Mouse (Mus musculus) liver, embryonic 14.5 days (tissue): ENCODE measurements around the gene Mecr. TPM values are rescaled to one million over a fixed set of nuclear protein-coding genes. Genes with fewer than 3 reads are reported as not detected.

Source experiments
- ATAC-seq: fragments of 200-750 bp; cut with Nextera tagmentation; 2 replicates; pipeline ENCODE4 v1.8.0; 2017; ENCODE audit warnings: moderate number of reproducible peaks, mild to moderate bottlenecking, moderate library complexity; ENCODE audit not compliant: insufficient read depth
- DNase-seq, 3 experiments: peaks; one replicate each; pipeline ENCODE4 v3.0.0-alpha.2; 2012 to 2013; ENCODE audit warnings: low read depth in 3 of 3, low spot score in 3 of 3
- H3K27ac ChIP-seq: fragments of 300-500 bp; sonication (generic); 2 replicates; pipeline ENCODE4 v1.5.1; 2014; ENCODE audit warnings: moderate library complexity, mild to moderate bottlenecking, control low read depth, inconsistent platforms
- H3K27me3 ChIP-seq: fragments of 300-500 bp; sonication (generic); 2 replicates; pipeline ENCODE4 v1.6.1; 2014; ENCODE audit warnings: mild to moderate bottlenecking, low read length, moderate library complexity; ENCODE audit not compliant: control insufficient read depth, insufficient read depth
- H3K36me3 ChIP-seq: fragments of 300-500 bp; sonication (generic); replicated peaks from 2 replicates; pipeline ENCODE4 v1.6.1; 2014; ENCODE audit warnings: low read depth; ENCODE audit not compliant: control insufficient read depth, insufficient read depth
- H3K4me1 ChIP-seq, 2 experiments: fragments of 200-500 bp in 1 of 2; fragments of 300-500 bp in 1 of 2; sonication (generic) in 1 of 2; replicated peaks; 2 replicates each; pipeline ENCODE4 v1.6.1; 2012 to 2014; ENCODE audit warnings: antibody characterized with exemption in 1 of 2, inconsistent platforms in 1 of 2, low read length in 1 of 2; ENCODE audit not compliant: control insufficient read depth in 2 of 2, insufficient read depth in 2 of 2
- H3K4me2 ChIP-seq: fragments of 300-500 bp; sonication (generic); 2 replicates; pipeline ENCODE4 v1.6.1; 2014; ENCODE audit warnings: low read depth, mild to moderate bottlenecking, control low read depth, moderate library complexity
- H3K4me3 ChIP-seq, 2 experiments: fragments of 200-500 bp in 1 of 2; fragments of 300-500 bp in 1 of 2; sonication (generic) in 1 of 2; 2 replicates each; pipeline ENCODE4 v1.5.1; 2012 to 2014; ENCODE audit warnings: low read depth in 2 of 2, low read length in 2 of 2, mild to moderate bottlenecking in 2 of 2, control low read depth in 1 of 2, inconsistent platforms in 1 of 2, moderate library complexity in 1 of 2; ENCODE audit not compliant: insufficient read depth in 1 of 2
- H3K9ac ChIP-seq: fragments of 300-500 bp; sonication (generic); replicated peaks from 2 replicates; pipeline ENCODE4 v1.6.1; 2014; ENCODE audit warnings: mild to moderate bottlenecking, control low read depth, moderate library complexity
- H3K9me3 ChIP-seq: fragments of 300-500 bp; sonication (generic); 2 replicates; pipeline ENCODE4 v1.6.1; 2016; ENCODE audit warnings: low read length, mixed read lengths; ENCODE audit not compliant: control insufficient read depth
- CTCF ChIP-seq: IDR thresholded peaks from 2 replicates; pipeline ENCODE4 v1.5.1; 2016; ENCODE audit warnings: antibody characterized with exemption, low read depth, control low read depth
- EP300 ChIP-seq: IDR thresholded peaks from 2 replicates; pipeline ENCODE4 v1.6.1; 2016; ENCODE audit warnings: antibody characterized with exemption, low read depth
- WGBS: fragments of 180-500 bp; shearing (Covaris S2); extraction: QIAGEN DNeasy Blood & Tissue Kit; methylation state at CpG from one replicate; pipeline ENCODE4 v1.1.7; 2014; ENCODE audit not compliant: insufficient replicate concordance; 5-methylcytosine and 5-hydroxymethylcytosine counted together
- polyA plus RNA-seq, 2 experiments: library from polyadenylated mRNA; depleted of rRNA in 1 of 2; stranded (reverse) in 1 of 2; unstranded in 1 of 2; fragments of >200 nt; fragmentation: Nextera tagmentation in 1 of 2; extraction: Ambion mirVana in 1 of 2; gene quantifications; 2 replicates each; pipeline versions ENCODE4 v1.2.1 to v1.2.3; 2012 to 2014

Mecr gene
- polyA plus RNA-seq, 2 experiments = 23.8 to 31.6 TPM

GRCm38 (mm10) chr4:131911521-131911920 lies 68.3 kb downstream of the Mecr start:
- H3K9ac ChIP-seq = no peak overlapping the region
- H3K36me3 ChIP-seq = no peaks in the 10 kb centered on the region
- H3K9me3 ChIP-seq = no peaks in the 10 kb centered on the region
- 20% methylated on average over 5 of the region's 5 CpGs for WGBS
- H3K27ac ChIP-seq = no peak overlapping the region
- H3K4me3 ChIP-seq = no peak overlapping the region
- ATAC-seq (no peak), DNase-seq (no peak)
- no peak for TF ChIP-seq EP300
- TF ChIP-seq CTCF = no peak
- H3K4me2 ChIP-seq = no peak overlapping the region
- H3K27me3 ChIP-seq = peaks cover 55% of the 10 kb centered on the region
- H3K4me1 ChIP-seq = no peaks in the 10 kb centered on the region; a peak in 1 of 4 replicates

GRCm38 (mm10) chr4:131913526-131913925 lies 70.3 kb downstream of the Mecr start:
- DNase-seq (no peak), ATAC-seq (no peak)
- TF ChIP-seq EP300 (no peak), CTCF (no peak)
- no peak overlapping the region for H3K4me3 ChIP-seq
- peaks cover 72% of the 10 kb centered on the region for H3K27me3 ChIP-seq
- no peak overlapping the region for H3K9ac ChIP-seq
- no peaks in the 10 kb centered on the region for H3K36me3 ChIP-seq
- WGBS = 44% methylated on average over 10 of the region's 10 CpGs
- H3K4me1 ChIP-seq = no peaks in the 10 kb centered on the region; a peak in 1 of 4 replicates
- no peak overlapping the region for H3K27ac ChIP-seq
- H3K9me3 ChIP-seq = no peaks in the 10 kb centered on the region
- no peak overlapping the region for H3K4me2 ChIP-seq

- no peaks in the 10 kb centered on the region for H3K36me3 ChIP-seq
- no peaks in the 10 kb centered on the region for H3K9me3 ChIP-seq
- no peak overlapping the region for H3K27ac ChIP-seq
- H3K4me2 ChIP-seq = no peak overlapping the region
- TF ChIP-seq EP300 (no peak), CTCF (no peak)
- peaks cover 0 to 2% of the 10 kb centered on the region in 2 experiments; a peak in 1 of 4 replicates for H3K4me1 ChIP-seq
- no peak overlapping the region for H3K9ac ChIP-seq
- DNase-seq (no peak), ATAC-seq (no peak)
- H3K4me3 ChIP-seq = no peak overlapping the region
- H3K27me3 ChIP-seq = peaks cover 78% of the 10 kb centered on the region
- WGBS = 11% methylated on average over 9 of the region's 9 CpGs
Measured at GRCm38 (mm10) chr4:131914046-131914643, 70.9 kb downstream of the Mecr start.

DNA sequence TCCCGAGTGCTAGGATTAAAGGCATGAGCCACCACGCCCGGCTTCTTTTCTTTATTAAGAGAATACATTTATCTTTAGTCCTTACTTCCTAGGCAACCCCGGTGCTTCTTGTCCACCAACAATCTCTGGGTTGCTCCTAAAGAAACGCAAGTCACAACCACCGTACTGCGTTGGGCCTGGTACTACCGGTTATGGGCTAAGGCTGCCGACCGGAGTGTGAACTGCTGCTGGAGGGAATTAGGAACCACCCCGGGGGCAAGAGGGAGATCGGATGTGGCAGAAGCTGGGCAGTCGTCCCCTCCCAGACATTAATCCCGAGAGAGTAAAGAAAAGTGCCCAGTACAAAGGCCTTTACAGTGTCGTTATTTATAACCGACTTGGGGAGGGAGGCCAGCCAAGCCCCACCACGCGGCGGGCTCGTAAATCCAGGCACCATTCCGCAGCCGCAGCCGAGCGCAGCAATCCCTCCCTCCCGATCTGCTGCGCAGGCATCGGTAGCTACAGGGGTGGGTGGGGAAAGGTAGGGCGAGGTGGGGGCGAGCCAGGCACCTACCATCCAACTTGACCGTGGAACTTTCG lies 71.7 kb downstream of the Mecr start:
- peaks cover 87% of the 10 kb centered on the region for H3K27me3 ChIP-seq
- no peaks in the 10 kb centered on the region for H3K9me3 ChIP-seq
- H3K27ac ChIP-seq = no peak overlapping the region
- TF ChIP-seq EP300 (no peak), CTCF (no peak)
- no peak overlapping the region for H3K9ac ChIP-seq
- peaks cover 0 to 4% of the 10 kb centered on the region in 2 experiments; a peak in 1 of 4 replicates for H3K4me1 ChIP-seq
- H3K4me3 ChIP-seq = 0 out of 4 replicates have a peak overlapping the region, but pooled peaks of 1 of the 2 experiments have one; percentile 8
- ATAC-seq (no peak), DNase-seq (no peak)
- H3K36me3 ChIP-seq = no peaks in the 10 kb centered on the region
- peak overlapping the region; percentile 28; the same call in 1 of the 2 replicates for H3K4me2 ChIP-seq
- 4% methylated on average over 31 of the region's 31 CpGs for WGBS

- Histone ChIP-seq H3K9me3 (no peaks in the 10 kb centered on the region), H3K4me1 (peaks cover 0 to 4% of the 10 kb centered on the region in 2 experiments; a peak in 1 of 4 replicates), H3K9ac (no peak overlapping the region), H3K27me3 (peaks cover 95% of the 10 kb centered on the region), H3K4me3 (no peak overlapping the region), H3K36me3 (no peaks in the 10 kb centered on the region), H3K27ac (no peak overlapping the region), H3K4me2 (no peak overlapping the region)
- TF ChIP-seq EP300 (no peak), CTCF (no peak)
- WGBS = 29% methylated on average over 13 of the region's 13 CpGs
- no peak for DNase-seq
- ATAC-seq = no peak
Measured at GRCm38 (mm10) chr4:131915821-131916328, 72.6 kb downstream of the Mecr start.
